Mouse (Mus musculus): ENCODE measurements around the gene Atp8a2.

Atp8a2 gene

GRCm38 (mm10) chr14:60196884-60197283, at the start of gene Atp8a2:
Gene Atp8a2 (minus strand): TSS chr14:60197179.
- no peak for DNase-seq (ENCODE audit: low read depth, low spot score)

- DNase-seq (ENCODE audit: low read depth, low spot score), result no peak
These were observed 41.6 kb upstream of the Atp8a2 start for GRCm38 (mm10) chr14:60238551-60238950.

- no peak for DNase-seq (ENCODE audit: low read depth, low spot score)
These were observed 22.9 kb upstream of the Atp8a2 start for GRCm38 (mm10) chr14:60219886-60220285.

- no peak for DNase-seq (ENCODE audit: low read depth, low spot score)
These were observed 20.6 kb upstream of the Atp8a2 start for GRCm38 (mm10) chr14:60217616-60218015.

GRCm38 (mm10) chr14:60216125-60216524, 19.1 kb upstream of the Atp8a2 start:
- DNase-seq (ENCODE audit: low read depth, low spot score), result no peak

GRCm38 (mm10) chr14:60215000-60215399, 18.0 kb upstream of the Atp8a2 start:
- DNase-seq (ENCODE audit: low read depth, low spot score), result no peak

GRCm38 (mm10) chr14:60214040-60214439, 17.1 kb upstream of the Atp8a2 start:
- DNase-seq (ENCODE audit: low read depth, low spot score), result no peak

GRCm38 (mm10) chr14:60209166-60209565, 12.2 kb upstream of the Atp8a2 start:
- DNase-seq (ENCODE audit: low read depth, low spot score), result no peak

- no peak for DNase-seq (ENCODE audit: low read depth, low spot score)
These were observed 8.0 kb upstream of the Atp8a2 start for GRCm38 (mm10) chr14:60204993-60205392.

- DNase-seq (ENCODE audit: low read depth, low spot score), result no peak
These were observed 980 bp downstream of the Atp8a2 start for GRCm38 (mm10) chr14:60195999-60196398.

- DNase-seq (ENCODE audit: low read depth, low spot score), result no peak
These were observed 2.4 kb downstream of the Atp8a2 start for GRCm38 (mm10) chr14:60194606-60195005.

- DNase-seq (ENCODE audit: low read depth, low spot score), result no peak
These were observed 7.2 kb downstream of the Atp8a2 start for GRCm38 (mm10) chr14:60189771-60190170.

GRCm38 (mm10) chr14:60188201-60188825, 8.7 kb downstream of the Atp8a2 start:
- DNase-seq (ENCODE audit: low read depth, low spot score), result no peak

- no peak for DNase-seq (ENCODE audit: low read depth, low spot score)
These were observed 15.7 kb downstream of the Atp8a2 start for GRCm38 (mm10) chr14:60181306-60181705.

- DNase-seq (ENCODE audit: low read depth, low spot score), result no peak
These were observed 18.4 kb downstream of the Atp8a2 start for GRCm38 (mm10) chr14:60178571-60178955.

GRCm38 (mm10) chr14:60177614-60178570, 19.1 kb downstream of the Atp8a2 start:
- peak; percentile 7 for DNase-seq (ENCODE audit: low read depth, low spot score)

- DNase-seq (ENCODE audit: low read depth, low spot score), result peak; percentile 7
These were observed 19.9 kb downstream of the Atp8a2 start for GRCm38 (mm10) chr14:60176891-60177613.

- DNase-seq (ENCODE audit: low read depth, low spot score), result no peak
These were observed 20.5 kb downstream of the Atp8a2 start for GRCm38 (mm10) chr14:60176469-60176890.

GRCm38 (mm10) chr14:60172286-60173055, 24.5 kb downstream of the Atp8a2 start:
- DNase-seq (ENCODE audit: low read depth, low spot score), result no peak

- DNase-seq (ENCODE audit: low read depth, low spot score), result no peak
These were observed 26.0 kb downstream of the Atp8a2 start for GRCm38 (mm10) chr14:60170845-60171610.

GRCm38 (mm10) chr14:60163367-60163766, 33.6 kb downstream of the Atp8a2 start:
- no peak for DNase-seq (ENCODE audit: low read depth, low spot score)
